Mouse (Mus musculus) erythroblast, embryonic 14.5 days (primary cell): ENCODE results near the gene Hes2.

ENCODE experiments used
- GATA1 ChIP-seq: IDR thresholded peaks from 2 replicates; pipeline ENCODE4 v1.6.1; 2012; ENCODE audit warnings: low read length, inconsistent platforms, mixed read lengths
- TAL1 ChIP-seq: IDR thresholded peaks from 3 replicates; pipeline ENCODE4 v1.6.1; 2012; ENCODE audit warnings: low read length, inconsistent platforms, mixed read lengths

DNA sequence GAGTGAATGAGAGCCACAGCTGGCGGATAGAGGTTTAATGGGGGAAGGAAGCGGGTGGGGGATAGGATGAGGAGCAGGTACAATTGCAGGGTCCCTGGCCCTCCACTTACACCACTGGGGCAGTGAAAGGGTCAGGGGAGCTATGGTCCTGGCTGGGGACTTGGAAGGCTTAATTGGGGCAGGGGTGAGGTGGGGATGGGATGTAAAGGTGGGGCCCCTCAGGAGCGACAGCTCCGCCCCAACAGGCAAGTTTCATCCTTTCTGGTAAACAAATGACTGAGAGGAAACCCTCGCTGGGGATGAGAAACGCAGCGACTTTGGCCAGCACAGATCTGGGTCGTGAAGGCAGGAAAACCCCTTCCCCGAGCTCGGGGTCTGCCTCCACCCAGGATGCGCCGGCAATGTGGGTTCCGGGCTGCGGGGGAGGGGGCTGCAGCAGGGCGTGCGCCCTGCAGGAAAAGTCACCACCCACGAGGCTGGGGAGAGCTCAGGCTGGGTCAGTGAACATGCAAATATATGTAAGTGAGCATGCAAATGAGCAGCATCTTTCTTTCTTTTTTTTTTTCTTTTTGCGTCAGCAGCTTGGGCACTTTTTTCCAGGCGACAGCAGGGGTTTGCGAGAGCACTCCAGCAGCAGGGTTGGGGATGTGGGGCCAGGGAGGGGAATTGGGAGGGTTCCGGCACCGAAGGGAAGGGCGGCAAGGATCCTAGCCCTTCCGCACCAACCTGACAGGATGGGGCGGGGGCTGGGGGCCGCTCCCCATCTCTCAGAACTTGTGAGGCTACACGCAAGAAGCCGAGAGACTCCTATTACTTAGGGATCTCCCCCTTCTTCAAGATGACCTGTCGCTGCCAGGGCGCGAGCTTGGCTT lies 38.1 kb upstream of the Hes2 start:
- TF ChIP-seq TAL1: no peak
- TF ChIP-seq GATA1: no peak
